Mouse (Mus musculus): ENCODE measurements around the gene Rgs16.

- TF ChIP-seq CTCF (IDR thresholded peaks at IDR 0.05; ENCODE audit: insufficient read depth, low read depth, low read length) (no peak), POLR2A (IDR thresholded peaks at IDR 0.05; ENCODE audit: insufficient read depth, low read depth, low read length) (no peak)
These were observed 38.7 kb upstream of the Rgs16 start for GRCm38 (mm10) chr1:153701461-153701860.
